Mouse (Mus musculus): Measurements from ENCODE around the gene Elovl1.

Elovl1 gene

DNA sequence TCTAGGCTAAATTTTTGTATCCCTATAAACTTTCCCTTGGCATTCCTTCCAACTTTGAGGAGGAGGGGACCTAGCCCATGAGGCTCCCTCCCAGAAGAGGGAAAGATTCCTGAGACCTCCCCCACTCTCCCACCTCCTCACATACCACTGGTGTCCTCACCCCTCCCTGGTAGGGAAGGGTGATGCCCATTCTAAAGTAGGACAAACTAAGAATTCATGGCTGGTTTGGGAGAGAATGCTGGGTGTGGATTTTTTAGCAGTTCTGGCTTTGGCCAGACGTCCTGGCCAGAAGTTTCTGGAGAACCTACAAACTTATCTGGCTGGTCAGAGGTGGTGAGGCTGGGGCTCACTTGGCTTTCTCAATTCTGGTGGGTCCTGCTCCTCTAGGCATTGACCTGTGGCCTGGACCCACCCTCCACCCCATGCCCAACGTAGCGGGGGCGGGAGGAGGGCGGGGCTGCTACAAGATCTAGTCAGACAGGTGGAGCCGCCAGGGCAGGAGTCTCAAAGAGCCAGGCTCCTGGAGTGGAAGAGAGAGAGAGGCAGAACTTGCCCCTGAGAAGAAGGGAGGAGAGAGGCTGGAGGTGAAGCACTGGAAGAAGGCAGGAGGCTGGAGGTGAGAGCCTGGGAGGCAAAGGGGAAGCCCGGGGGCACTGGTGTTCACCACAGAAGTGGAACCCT is 1.5 kb downstream of the Elovl1 start:
- DNase-seq = peak; percentile 65 to 85

DNA sequence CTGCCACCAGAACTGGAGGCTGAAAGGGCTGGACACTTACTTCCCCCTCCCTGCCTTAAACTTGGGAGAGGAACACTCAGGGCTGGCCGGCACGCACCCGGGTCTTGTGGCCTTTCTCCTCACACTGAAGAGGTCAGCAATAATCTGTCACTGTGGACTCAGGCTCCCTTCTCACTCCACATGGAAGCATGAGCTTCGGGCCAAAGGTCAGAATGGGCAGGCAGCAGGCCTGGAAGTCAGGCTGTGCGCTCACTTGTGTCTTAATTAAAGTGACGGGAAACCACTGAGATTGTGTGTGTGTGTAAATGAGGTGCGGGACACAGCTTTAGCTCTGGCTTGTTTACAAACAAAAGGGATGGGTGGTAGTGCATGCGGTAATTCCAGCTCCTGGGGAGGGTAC is 4.4 kb downstream of the Elovl1 start:
- DNase-seq = peak; percentile 78 to 91

DNA sequence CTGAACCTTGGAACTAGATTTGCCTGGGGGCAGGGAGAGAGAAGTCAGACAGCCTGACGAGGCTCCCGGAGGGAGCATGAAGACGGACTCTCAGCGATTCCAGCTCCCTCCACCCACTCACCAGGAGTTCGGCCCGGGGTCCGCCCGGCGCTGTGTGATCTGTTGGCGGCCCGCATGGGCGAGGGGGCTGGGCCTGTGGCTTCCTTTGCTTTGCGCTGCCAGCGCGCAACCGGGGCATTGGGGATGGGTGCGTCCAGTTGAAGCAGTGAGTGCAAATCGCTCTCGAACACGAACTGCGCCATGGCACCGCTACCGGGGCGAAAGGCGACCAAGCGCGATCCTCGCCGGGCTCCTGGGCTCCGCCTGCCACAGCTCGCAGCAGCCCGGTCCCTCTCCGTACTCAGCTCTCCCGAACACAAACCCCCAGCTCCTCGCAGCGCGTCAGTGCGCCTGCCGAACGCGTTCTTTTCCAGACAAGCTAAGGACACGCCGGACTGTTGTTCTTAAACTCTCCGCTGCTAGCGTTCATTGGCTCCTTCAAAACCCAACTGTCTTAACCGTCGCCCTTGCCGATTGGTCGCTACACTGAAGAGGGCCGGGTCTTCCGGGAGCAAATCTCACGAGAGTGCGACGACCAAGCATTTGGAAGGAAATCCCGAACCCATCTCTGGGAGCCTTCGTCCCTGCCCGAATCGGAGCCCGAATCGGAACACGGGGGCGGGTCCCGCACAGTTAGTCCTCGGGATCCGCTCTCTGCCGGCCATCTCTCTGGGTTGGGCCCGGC is 9.1 kb downstream of the Elovl1 start, which contains the start of gene Cdc20:
Gene Cdc20 (minus strand): TSS at position 533 of the 784 bp plus-strand sequence.
- DNase-seq = peak; percentile 91 to 96

DNA sequence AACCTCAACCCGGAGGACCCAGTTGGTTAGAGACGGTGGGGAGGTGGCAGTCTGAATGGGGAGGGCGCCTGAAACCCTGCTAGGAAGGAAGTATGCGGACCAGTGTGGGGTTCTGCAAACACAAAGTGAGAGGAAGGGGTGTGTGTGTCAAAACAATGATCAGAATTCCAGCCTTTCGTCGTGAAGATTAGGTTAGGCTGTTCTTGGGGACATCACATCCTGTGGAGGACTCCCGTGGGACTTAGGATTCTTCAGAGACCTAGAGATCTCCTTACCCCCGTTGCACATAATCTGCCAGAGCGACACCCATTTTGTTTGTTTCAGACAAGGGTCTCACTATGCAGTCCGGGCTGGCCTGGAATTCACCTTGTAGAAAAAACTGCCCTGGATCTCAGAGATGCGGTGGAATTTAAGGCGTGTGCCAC is 9.9 kb downstream of the Elovl1 start:
- peak in 1 of 2 experiments; percentile 8 for DNase-seq

DNA sequence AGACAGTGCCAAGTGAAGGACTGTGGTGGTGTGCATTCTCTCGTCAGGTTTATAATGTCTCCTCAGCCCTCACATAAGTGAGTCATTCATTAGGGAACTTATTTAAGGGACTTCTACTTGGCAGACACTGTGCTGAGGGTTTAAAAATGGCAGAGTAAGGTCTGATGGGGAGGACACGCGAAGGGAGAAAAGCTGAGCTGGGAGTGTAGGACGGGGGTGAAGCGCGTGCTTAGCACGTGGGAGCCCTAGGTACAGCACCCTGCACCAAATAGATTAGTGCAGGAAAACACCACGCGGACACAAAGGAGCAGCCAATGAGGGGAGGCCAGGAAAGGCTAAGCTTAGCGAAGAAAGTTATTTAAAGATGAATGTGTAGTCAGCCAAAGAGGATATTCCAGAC is 17.2 kb downstream of the Elovl1 start:
- DNase-seq = no peak

DNA sequence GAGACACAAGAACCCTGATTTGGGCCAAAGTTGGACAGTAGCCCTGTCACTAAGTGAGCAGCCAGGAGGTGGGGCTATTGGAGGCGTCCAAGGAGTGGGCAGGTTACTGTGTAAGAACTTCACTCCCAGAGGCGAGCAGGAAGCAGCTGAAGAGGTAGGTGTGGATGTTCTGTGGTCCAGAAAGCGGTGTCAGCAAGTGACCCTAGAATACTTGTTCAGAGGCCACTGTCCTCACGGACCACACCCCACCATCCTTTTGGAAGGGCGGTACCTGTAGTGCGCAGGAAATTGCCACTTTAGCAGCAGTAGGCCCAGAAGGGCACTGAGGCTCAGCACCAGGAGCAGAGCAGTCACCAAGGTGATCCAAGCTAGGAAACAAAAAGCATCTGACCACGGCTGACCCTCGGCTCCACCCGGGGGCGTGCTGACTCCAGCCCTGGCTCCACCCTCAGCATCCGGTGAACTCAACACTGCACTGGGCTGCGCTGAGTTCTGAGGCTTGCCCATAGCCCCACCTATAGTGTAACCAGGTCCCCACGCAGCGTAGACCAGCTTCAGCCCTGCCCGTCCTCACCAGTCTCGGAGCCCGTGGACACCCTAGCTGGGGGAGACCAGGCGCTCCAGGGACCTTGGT is 18.0 kb downstream of the Elovl1 start:
- peak; percentile 71 to 82 for DNase-seq

DNA sequence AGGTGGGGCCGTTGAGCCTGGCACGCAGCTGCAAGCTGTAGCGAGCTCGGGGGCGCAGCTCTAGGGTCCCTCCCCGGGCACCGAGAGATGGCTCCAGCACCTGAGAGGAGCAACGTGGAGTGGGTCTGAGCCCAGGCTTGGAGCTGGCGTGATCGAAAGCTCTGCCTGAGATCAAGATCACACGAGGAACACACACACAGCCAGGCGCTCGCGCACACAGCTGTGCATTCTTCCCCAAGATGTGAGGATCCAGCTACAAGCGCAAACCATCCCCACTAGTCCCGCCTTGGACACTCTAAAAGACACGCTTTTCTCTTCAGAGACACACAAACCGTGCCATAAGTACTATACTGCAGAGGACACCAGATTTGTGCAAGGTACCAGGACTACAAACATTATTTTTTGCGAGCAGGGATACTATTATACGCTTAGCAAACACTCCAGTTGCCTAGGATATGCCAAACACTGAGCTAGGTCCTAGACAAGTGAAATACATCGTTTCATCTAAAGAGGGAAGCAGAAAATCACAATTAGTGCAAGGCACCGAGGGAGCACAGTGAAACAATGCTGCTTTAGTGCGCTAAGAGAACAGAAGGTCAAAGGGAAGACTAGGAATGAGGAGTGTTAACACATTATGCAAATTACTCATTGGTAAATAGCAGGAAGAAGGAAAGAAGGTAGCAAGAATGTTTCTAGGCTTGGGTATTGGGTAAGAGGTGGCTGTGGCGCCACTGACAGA is 18.7 kb downstream of the Elovl1 start:
- DNase-seq = no peak

DNA sequence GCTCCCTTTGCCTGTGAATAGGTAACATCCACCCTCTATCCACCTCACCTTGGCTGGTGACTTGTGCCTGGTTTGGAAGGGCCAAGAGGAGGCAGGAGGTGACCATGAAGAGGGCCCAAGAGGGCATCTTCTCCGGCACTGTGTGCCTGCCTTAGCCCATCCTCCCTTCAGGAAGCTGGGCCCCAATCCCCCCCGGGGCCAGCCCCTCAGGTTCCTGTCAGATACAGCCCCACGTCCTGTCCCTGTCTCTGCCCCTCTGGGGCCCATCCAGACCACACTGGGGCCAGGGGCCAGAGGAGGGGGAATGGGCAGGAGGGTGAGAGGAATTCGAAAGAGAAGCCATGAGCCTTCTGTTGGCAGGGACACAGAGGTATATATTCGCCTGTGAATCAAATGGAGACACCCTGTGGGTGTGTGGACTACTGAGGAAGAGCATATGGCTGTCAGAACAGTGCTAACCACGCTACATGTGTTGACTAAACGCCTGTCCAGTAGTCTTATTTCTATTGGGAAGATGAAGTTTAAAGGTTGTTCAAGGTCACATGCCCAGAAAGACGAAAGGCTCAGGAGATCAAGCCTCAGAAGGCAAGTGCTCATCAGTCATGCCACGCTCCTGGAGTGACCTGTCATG is 29.6 kb downstream of the Elovl1 start, which contains the start of gene Mpl:
Gene Mpl (minus strand): TSS at position 169 of the 631 bp plus-strand sequence.
- no peak for DNase-seq

DNA sequence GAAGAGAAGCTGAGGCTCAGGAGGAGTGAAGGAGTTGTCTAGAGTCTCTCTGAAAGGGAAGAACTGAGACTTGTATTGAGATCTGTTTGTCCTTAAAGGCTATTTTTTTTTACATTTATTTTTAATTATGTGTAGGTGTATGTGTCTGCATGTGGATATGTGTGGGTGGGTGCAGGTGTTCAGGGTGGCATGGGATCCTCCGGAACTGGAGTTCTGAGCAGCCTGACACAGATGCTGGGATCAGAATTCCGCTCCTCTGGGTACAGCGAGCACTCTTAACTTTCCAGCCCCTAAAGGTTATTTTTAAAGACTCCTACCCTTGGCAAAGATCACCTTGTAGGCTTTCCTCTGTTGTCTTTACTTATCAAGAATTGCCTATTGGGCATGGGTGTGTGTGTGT is 37.1 kb downstream of the Elovl1 start:
- no peak for DNase-seq

DNA sequence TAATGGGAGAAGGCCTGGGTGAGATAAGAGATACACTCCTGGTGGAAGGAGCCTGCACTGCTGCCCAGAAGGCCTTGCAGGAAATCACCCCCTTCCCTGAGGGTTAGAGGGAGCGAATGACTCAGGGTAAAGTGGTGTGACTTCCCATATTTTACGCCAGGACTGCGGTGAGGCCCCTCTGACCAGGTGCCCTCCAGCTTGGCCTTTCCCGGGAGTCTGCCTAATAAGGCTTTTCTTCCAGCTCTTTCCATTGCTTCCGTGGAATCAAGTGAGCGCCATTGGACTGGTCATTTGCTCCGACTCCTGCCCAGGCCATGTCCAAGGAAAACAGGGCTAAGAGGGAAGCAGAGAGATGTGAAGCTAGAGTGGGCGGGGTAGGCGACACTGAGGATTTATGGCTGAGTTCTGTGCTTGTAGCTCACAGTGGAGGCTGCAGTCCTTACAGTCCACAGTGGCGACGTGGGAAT is 37.8 kb downstream of the Elovl1 start:
- peak in 1 of 2 experiments; percentile 21 for DNase-seq

DNA sequence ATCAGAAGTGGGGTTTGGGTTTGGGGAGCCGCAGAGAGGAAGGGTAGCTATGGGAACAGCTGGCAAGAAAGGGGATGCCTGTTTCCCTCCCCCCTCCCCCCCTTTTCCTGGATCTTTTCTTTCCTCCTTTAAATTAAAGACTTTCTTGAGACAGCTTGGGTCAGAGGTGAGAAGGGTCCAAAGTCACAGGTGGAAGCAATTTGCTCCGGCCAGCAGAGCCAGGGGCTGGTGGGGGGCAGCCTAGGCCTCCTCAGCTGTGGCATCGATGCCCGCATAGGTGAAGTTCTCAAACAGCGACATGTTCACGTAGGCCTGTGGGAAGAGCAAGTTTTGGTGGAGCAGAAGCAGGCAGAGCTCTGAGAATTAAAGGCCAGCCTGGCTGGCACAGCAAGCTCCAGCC is 43.4 kb downstream of the Elovl1 start:
- no peak for DNase-seq

DNA sequence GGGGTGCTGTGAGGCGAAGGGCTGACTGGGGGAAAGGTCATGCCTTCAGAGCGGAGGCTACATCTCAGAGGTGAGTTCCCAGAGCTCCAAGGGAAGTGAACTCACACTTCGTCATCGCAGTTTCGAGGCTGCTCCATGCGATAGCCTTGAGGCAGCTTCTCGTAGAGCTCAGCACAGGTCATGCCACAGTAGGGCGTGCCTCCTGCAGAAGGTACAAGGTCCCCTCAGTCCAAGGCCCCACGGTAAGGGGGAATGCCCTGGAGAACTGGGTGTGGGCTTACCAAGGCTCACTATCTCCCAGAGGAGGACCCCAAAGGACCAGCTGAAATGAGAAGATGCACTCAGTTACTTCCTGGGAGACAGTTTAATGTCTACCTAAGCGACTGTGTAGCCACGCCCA is 44.8 kb downstream of the Elovl1 start:
- DNase-seq = peak in 1 of 2 experiments; percentile 49

DNA sequence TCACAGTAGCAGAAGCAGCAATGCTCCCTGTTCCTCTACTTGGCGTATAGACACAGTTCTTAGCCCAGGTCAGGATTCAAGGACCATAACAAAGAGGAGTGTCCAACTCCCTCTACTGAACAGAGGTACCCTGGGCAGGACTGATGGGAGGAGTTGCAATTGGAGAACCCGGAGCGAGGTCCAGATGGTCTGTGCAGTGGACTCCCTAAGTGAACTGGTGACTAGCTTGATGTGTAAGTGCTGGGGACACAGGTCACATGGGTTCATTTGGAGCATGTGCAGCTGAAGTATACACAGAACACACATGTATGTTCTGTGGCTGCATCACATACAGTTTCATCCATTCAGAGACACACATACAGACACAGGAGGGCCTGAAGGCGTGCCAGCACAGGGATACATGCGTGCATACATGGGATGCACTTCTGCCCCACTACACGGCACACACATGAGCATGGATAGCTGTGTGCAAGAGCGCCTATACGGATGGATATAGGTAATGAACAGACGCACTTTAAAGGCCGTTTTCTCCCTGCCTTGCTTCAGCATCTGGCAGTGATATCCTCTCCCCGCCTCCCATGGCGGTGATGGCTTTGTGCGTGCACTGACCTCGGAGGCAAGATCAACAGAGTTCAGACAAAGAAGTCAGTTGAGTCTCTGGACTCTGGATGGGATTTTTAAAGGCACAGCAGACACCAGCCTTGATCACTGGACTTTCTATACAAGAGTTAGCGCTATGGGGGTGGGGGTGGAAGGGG is 49.1 kb downstream of the Elovl1 start:
- no peak for DNase-seq

All from kidney, postnatal 25 days (tissue).